Mouse (Mus musculus) megakaryocyte, embryonic 14.5 days (primary cell): ENCODE results near the gene Angptl2.

Experiments
- FLI1 ChIP-seq: IDR thresholded peaks from 2 replicates; pipeline ENCODE4 v1.6.1; 2012; ENCODE audit warnings: low read length, inconsistent platforms, mixed read lengths
- GATA1 ChIP-seq: IDR thresholded peaks from 3 replicates; pipeline ENCODE4 v1.6.1; 2012; ENCODE audit warnings: mixed read lengths, low read length, inconsistent platforms, borderline replicate concordance

DNA sequence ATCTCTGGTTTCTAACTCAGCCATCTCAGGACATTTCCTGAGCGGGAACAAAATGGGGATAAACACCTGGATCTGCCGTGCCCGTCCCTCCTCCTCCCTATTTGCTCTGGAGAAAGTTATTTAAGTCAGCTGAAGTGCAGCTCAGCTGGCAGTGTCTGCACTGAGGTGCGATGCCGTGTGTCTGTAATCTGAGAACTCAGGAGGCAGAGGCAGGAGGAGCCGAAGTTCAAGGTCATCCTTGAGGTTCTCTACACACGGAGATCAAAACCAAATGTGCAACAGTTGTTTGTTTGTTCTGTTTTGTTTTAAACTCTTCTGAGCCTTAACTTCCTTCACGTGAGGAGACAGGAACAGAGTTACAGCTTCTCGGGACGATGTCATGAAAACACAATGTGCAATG lies 14.8 kb downstream of the Angptl2 start:
- TF ChIP-seq GATA1 = no peak
- no peak for TF ChIP-seq FLI1
